Mouse (Mus musculus) cerebellum, adult 18-20 months (tissue): Measurements from ENCODE around the gene Tmem129.
A peak's percentile ranks its signal among the peaks of the same experiment; 100 is the strongest.

Experiments
- DNase-seq, 2 experiments: peaks; one replicate each; pipeline ENCODE4 v3.0.0; 2021

Tmem129 gene

DNA sequence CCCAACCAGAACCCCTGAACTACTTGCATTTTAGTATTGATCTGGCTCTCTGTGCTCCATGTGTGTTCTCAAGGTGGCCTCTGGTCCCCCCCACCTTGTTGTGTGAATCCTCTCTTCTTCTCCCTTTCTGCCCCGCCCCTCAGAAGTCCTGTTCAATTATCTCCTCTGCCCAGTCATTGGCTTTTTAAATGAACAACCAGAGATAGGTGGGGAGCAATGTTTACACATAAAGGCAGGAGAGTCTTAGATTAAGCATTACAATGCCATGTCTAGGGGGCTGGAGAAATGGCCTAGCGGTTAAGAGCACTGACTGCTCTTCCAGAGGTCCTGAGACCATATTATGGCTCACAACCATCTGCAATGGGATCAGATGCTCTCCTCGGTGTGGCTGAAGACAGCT, 22.9 kb downstream of the Tmem129 start:
- no peak for DNase-seq

DNA sequence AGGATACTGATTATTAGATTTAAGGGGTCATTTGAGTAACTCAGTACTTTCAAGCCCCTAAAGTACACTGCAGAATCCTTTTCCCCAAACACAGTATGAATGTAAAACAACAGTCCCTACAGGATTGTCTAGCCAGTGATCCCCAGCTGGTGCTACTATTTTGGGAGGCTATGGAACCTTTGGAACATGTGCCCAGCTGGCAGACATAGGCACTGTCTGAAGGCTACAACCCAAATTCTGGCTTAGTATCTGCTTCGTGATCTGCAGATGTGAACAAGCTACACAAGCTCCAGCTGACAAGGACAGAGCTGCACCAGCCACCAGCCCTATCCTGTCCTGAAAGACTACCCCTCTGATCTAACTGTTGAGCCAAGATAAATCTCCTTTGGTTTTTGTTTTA, 25.7 kb downstream of the Tmem129 start:
- no peak for DNase-seq

DNA sequence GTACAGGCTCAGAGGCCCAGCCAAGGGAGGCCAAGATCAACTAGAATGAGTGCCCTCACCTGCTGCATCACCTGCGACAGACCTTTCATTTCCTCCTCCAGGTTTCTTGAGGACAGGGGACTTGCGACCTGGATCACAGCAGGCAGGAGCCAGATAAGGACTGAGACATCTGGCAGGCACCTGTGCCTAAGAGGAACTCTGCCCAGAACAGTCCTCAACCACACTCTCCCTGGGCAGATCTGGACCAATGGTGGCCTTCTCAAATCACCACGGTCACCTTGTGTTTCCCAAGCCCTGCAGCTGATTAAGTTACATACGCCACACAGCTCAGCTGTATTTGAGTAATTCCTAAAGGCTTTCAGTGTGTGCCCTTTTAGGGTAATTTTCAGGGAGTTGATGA, 27.6 kb downstream of the Tmem129 start:
- no peak for DNase-seq

DNA sequence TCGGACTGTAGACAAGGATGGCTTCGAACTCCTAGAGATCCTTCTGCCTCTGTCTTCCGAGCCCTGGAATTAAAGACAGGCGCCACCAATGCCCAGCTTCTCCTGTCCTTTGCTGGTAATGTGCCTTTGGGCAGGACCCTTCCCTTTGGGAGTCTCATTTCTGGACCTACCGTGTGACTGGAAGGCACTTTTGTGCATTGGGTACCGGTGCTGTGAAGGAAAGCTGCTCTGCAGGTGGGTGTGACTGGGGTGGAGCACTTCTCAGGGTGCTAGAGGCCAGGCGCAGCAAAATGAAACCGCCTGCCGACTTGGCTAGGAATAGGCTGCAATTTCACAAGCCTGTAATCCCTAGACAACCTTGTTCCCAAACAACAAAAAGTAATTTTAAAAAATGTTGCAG, 28.2 kb downstream of the Tmem129 start:
- peak in 1 of 2 experiments; percentile 33 for DNase-seq

DNA sequence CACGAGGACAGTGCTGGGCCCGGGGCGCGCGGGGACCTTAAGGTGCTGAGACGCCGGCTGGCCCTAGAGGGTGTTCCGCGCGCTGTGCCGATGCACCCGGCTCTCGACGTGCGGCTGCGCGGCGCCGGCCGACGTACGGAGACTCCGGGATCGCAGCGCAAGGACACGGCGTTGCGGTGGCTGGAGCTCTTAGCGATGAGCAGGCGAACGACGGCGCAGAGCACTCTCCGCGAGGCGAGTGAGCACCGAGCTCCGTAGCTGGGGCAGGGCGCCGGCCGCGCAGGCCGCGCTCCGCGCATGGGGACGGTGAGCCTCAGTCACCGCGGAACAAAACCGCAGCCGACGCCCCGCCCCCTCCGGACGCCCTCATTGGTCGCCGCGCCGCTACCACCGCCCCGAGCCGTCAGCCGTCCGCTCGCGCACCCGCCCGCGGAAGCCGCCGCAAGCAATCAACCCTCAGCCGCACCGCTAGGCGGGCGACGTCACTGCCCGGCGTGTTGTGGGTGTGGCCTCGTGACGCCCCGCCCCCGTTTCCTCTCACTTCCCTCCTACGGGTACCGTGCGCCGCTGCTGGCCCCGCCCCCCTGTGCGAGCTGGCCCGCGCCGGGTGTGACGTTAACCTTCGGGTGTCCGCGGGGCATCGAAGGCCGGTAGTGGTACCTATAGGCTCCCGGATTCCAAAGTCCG, 28.8 kb downstream of the Tmem129 start, which contains the start of the genes Fam53a and Gm9903:
Fam53a (minus strand) TSS at position 335 of the 687 bp plus-strand sequence.
Gm9903 (plus strand) TSS at position 625 of the 687 bp plus-strand sequence.
- peak; percentile 100 for DNase-seq

DNA sequence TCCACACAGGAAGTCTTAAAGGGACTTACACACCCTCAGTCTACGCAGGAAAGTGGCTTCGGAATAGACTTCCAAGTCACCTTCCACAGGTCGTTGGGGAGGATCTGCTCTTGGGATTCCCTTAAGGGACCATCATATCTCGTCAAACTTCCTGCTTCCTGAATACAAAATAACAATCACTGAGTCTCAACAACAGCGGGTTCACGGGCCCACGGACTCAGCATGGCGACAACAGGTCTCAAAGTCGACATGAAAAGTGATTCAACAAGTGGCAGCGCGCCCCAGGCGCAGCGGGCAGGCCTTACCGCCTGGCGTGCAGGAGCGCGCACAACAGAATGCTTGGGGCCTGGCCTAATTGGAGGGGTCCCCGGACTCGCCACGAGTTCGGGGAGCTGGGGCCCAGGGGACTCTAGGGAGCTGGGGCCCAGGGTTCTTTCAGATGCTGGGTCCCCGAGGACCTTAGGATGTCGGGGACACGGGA, 29.4 kb downstream of the Tmem129 start:
- no peak for DNase-seq

DNA sequence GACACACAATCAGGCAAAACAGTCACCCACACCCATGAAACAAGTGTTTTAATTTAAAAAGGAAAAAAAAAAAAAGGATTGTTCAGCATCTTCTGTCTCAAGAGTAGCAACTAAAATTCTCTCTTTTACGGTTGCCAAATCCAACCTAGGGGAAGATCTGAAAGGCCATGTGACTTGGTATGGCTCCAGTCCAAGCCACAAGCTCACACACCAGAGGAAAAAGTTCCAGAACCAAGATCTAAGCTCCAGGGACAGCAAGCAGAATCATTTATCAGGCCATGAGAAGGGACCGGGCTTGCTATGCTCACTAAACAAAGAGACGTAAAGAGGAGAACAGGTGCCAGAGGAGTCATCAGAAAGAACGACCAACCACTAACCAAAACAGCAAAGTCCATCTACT, 30.2 kb downstream of the Tmem129 start:
- DNase-seq, result no peak

DNA sequence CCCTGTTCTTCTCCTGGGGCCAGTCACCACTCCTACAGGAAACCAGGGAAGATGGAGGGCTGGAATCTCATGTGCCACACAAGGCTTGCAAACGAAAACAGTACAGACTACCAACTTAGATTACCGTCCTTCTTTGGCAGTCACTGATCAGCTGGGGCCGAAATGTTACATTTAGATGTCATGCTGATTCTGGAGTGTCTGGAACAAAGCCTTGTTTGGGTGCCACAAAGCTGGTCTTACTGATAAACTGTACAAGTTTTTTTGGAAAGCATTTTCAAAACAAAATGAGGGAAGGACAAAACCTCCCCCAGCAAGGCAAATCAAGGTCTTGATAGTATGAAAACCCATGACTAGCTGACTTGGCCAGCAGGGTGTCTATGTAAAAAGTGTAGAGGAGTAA, 34.5 kb downstream of the Tmem129 start:
- no peak for DNase-seq

DNA sequence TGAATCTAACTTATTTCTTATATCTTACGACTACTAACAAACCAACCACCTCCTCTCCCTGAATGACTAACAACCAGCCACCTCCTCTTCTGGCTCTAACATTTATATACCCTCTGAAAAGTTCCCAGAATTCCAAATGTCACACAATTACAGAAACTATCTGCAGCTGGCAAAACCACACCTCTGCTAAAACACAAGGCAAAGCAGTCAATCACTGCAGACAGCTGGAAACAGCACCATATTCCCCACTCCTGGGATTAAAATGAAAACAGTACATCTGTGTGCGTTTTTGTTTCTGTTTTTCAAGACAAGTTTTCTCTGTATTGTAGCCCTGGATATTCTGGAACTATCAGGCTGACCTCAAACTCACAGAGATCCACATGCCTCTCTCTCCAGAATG, 35.5 kb downstream of the Tmem129 start:
- no peak for DNase-seq

DNA sequence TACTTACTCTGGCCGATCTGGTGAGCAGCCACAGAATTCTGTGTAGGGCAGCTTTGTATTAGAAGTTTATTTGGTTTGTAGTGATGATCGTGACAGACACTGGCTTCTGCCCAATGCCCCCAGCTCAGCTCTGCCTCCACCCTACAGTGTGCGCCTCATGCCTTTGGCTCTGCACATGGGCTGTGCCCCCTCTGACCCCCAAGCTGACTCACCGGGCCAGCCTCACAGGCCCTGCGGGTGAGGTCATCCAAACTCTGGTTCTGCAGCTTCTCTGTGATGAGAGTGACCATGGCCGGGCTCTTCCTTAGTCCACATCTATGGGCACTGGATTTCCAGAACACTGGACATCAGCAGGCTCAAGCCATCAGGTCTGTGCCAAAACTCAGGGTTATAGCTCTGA, 43.8 kb downstream of the Tmem129 start:
- DNase-seq, result no peak

DNA sequence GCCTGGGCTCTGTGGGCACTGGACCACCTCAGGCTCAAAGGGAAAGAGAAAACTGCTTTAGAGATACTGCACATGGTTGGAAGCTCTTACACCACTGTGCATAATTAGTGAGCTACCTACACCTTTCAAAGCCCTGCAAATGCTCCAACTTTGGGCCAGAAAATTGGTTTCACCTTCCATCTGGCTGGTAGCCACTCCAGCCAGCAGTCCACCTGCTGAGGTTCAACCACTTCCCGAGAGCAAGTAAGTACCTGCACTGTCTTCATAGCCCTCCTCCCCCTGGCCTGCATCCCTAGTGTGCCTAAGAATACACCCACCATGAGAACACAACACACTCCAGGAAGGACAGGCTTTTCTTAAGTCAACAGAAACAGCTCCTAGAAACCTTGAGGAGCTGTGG, 46.4 kb downstream of the Tmem129 start:
- DNase-seq, result peak; percentile 42 to 45

DNA sequence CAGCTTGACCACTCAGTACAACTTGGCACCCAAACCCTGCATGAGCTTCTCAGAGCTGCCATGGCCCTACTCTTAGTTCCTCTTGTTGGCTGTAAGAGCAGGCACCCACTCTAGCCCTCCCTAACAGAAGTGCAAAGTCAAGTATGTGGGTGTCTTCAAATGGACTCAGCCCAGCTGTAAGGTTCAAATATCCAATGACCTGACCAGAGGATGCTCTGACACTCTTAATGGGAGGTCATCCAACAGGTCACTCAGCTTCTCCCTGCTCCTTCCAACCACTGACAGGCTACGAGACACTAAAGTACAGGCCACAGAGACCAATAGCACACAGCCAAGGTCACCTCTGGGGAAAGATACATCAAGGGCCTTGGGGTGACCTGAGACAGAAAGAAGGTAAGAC, 49.0 kb downstream of the Tmem129 start:
- DNase-seq, result no peak

DNA sequence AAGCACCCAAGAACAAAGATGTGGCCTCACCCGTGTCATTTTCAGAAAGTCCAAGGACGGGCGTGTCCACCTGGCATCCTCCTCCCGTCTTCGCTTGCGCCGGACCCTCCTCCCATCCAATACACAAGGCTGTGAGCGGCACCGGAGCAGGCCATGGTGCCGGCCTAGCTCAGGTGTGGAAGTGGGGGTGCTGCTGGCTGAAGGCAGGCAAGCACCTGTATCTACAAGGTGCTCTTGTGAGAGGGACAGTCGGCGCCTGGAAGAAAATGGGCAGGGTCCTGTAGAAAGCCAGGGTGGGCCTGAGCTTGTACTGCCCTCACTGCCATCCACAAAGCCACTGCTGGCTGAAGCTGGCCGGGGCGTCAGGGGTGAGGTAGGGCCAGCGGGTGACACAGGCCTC, 50.8 kb downstream of the Tmem129 start:
- DNase-seq, result no peak

DNA sequence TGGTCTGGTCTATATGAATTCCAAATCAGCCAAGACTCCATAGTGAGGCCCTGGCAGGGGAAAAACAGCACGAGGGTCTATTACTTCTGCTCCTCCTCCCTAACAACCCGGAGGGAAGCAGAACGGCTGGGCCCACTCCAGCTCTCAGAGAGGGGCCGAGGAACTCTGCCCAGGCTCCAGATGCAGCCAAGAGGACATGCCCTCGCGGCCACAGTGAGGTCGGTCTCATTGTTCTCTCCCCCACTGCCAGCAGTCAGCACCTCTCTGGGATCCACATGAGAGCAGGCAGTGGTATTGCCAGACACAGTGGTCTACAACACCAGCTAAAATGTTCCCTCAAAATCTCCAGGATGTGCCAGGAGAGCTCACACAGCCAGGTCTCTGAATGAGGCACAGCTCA, 51.6 kb downstream of the Tmem129 start:
- DNase-seq, result peak; percentile 41 to 47

DNA sequence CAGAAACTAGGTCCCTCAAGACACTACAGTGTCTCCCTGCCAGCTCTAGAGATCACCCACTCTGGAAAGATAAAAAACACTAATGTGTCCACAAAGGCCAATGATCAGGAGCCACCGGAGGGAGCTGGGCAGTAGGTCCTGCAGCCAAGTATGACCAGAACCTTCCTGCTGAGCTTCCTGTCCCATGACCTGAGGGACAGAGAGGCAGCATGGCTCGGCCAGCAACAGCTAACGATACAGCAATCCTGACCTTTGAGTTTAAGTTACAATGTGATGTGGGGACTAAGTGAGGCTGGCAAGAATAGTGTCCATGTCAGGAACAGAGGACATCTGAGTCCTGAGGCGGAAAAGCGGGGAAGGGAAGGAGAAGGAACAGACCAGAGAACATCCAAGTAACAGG, 52.9 kb downstream of the Tmem129 start:
- peak; percentile 40 to 45 for DNase-seq
